Mouse (Mus musculus) duodenum, adult 2 months (tissue): ENCODE measurements around the gene Tnfaip8l3. TPM values are rescaled to one million over a fixed set of nuclear protein-coding genes. Genes with fewer than 3 reads are reported as not detected.

Experiments used
- polyA plus RNA-seq: library from polyadenylated mRNA; depleted of rRNA; stranded (reverse); fragments of >200 nt; gene quantifications from 2 replicates; pipeline ENCODE4 v1.2.3, GENCODE M21; 2012; ENCODE audit warnings: low replicate concordance; rRNA removed

The Tnfaip8l3 gene
- 1.0 and 1.3 TPM in 2 replicates for polyA plus RNA-seq

GRCm38 (mm10) chr9:54068032-54068649 is at the start of gene Tnfaip8l3:
TSS of gene Tnfaip8l3 (minus strand) at chr9:54068388.

GRCm38 (mm10) chr9:53975122-53975518 is 93.1 kb downstream of the Tnfaip8l3 start, which contains the start of gene Elmod1:
TSS of gene Elmod1 (minus strand) at chr9:53975301.

Other genes with a start within 250 kb of the Tnfaip8l3 start
- 0.14 TPM in 1 of 2 replicates, not detected in the other for gene Sln, start 218.2 kb downstream of the Tnfaip8l3 start, polyA plus RNA-seq
- 0.06 and 0.23 TPM in 2 replicates for gene Elmod1, start 93.1 kb downstream of the Tnfaip8l3 start, polyA plus RNA-seq
- gene Cyp19a1, start 199.7 kb upstream of the Tnfaip8l3 start, polyA plus RNA-seq, result not detected in 2 replicates
- gene Gldn, start 218.1 kb upstream of the Tnfaip8l3 start, polyA plus RNA-seq, result not detected in 2 replicates